Mouse (Mus musculus) thymus, adult 2 months (tissue): ENCODE data around the gene Anapc1.

Experiments
- CTCF ChIP-seq: fragments of 200-500 bp; IDR thresholded peaks from 2 replicates; pipeline ENCODE4 v1.5.1; 2012; ENCODE audit warnings: mild to moderate bottlenecking, control low read depth, low read length, moderate library complexity, borderline replicate concordance; ENCODE audit not compliant: control insufficient read depth, poor library complexity, insufficient read depth; ENCODE audit errors: extremely low read depth
- POLR2A ChIP-seq: fragments of 200-500 bp; IDR thresholded peaks from 2 replicates; pipeline ENCODE4 v1.6.1; 2012; ENCODE audit warnings: mild to moderate bottlenecking, low read length, control low read depth, moderate library complexity; ENCODE audit not compliant: control insufficient read depth, poor library complexity, insufficient read depth; ENCODE audit errors: extremely low read depth

- TF ChIP-seq CTCF (no peak), POLR2A (no peak)
These were observed 5.1 kb upstream of the Anapc1 start for GRCm38 (mm10) chr2:128692336-128692735.
